Mouse (Mus musculus) v-Abl transformed pro-B cells (cell line): ENCODE data around the gene Pou6f1.
"Not testable (repeated sequence)": the region's sequence is repeated elsewhere in the genome, so short reads cannot be mapped to it uniquely, and the experiment has no call there.

ENCODE experiments used
- in situ Hi-C, 2 experiments: fragments of 400-800 bp; cut with MboI; formaldehyde crosslinking; loops; one replicate each; pipeline ENCODE4 v1.15.1; 2025; ENCODE audit not compliant: unreplicated experiment in 2 of 2

The Pou6f1 gene

GRCm38 (mm10) chr15:100621671-100622070 lies 21.9 kb upstream of the Pou6f1 start:
- in situ Hi-C loops, result not testable (repeated sequence)

- in situ Hi-C loops, result no loop called here
Measured at GRCm38 (mm10) chr15:100619200-100619599, 19.4 kb upstream of the Pou6f1 start.

GRCm38 (mm10) chr15:100616221-100616620 lies 16.4 kb upstream of the Pou6f1 start:
- in situ Hi-C loops, result no loop called here

GRCm38 (mm10) chr15:100615825-100616220 lies 16.0 kb upstream of the Pou6f1 start:
- in situ Hi-C loops, result no loop called here

GRCm38 (mm10) chr15:100614996-100615824 lies 15.4 kb upstream of the Pou6f1 start, which contains the start of gene Dazap2:
Gene Dazap2, plus strand, starts transcription at chr15:100615349.
- in situ Hi-C loops, result loop anchor here (5.0 kb wide), 2 partner anchors 73 to 83 kb away; no protein-coding TSS in a partner anchor

GRCm38 (mm10) chr15:100614218-100614995 lies 14.6 kb upstream of the Pou6f1 start:
- in situ Hi-C loops, result loop anchor here (5.0 kb wide), 2 partner anchors 72 to 82 kb away; no protein-coding TSS in a partner anchor

GRCm38 (mm10) chr15:100613584-100613983 lies 13.8 kb upstream of the Pou6f1 start:
- in situ Hi-C loops, result loop anchor here (5.0 kb wide), 2 partner anchors 71 to 81 kb away; no protein-coding TSS in a partner anchor

- in situ Hi-C loops, result loop anchor here (5.0 kb wide), 2 partner anchors 70 to 80 kb away; no protein-coding TSS in a partner anchor
Measured at GRCm38 (mm10) chr15:100612432-100612831, 12.6 kb upstream of the Pou6f1 start.

GRCm38 (mm10) chr15:100611951-100612350 lies 12.2 kb upstream of the Pou6f1 start:
- in situ Hi-C loops, result loop anchor here (5.0 kb wide), 2 partner anchors 70 to 80 kb away; no protein-coding TSS in a partner anchor

- in situ Hi-C loops, result not testable (repeated sequence)
Measured at GRCm38 (mm10) chr15:100606677-100607076, 6.9 kb upstream of the Pou6f1 start.

- in situ Hi-C loops, result no loop called here
Measured at GRCm38 (mm10) chr15:100601669-100602068, 1.9 kb upstream of the Pou6f1 start.

GRCm38 (mm10) chr15:100600696-100601272 lies 1.0 kb upstream of the Pou6f1 start:
- in situ Hi-C loops, result no loop called here

- in situ Hi-C loops, result no loop called here
Measured at GRCm38 (mm10) chr15:100600047-100600695, 387 bp upstream of the Pou6f1 start.

GRCm38 (mm10) chr15:100598883-100599275 lies 905 bp downstream of the Pou6f1 start:
- in situ Hi-C loops, result no loop called here

- in situ Hi-C loops, result no loop called here
Measured at GRCm38 (mm10) chr15:100598287-100598882, 1.4 kb downstream of the Pou6f1 start.

- in situ Hi-C loops, result no loop called here
Measured at GRCm38 (mm10) chr15:100592817-100593216, 7.0 kb downstream of the Pou6f1 start.

- in situ Hi-C loops, result no loop called here
Measured at GRCm38 (mm10) chr15:100590436-100590835, 9.3 kb downstream of the Pou6f1 start.

GRCm38 (mm10) chr15:100588297-100588696 lies 11.5 kb downstream of the Pou6f1 start:
- in situ Hi-C loops, result no loop called here

GRCm38 (mm10) chr15:100587166-100587565 lies 12.6 kb downstream of the Pou6f1 start:
- in situ Hi-C loops, result no loop called here

- in situ Hi-C loops, result no loop called here
Measured at GRCm38 (mm10) chr15:100585931-100586330, 13.9 kb downstream of the Pou6f1 start.
